Mouse (Mus musculus): ENCODE results near the gene Rab10.

- no peak for TF ChIP-seq CTCF (IDR thresholded peaks at IDR 0.05; ENCODE audit: extremely low read depth, insufficient read depth, low read length)
- no peak for TF ChIP-seq POLR2A (IDR thresholded peaks at IDR 0.05; ENCODE audit: extremely low read depth, insufficient read depth, low read length)
These were observed 9.6 kb upstream of the Rab10 start for GRCm38 (mm10) chr12:3319377-3319776.

Data from cortical plate, adult 2 months (tissue).